Comparison of ENCODE assay signal across 19 mouse cellular contexts in the genomic region with DNA sequence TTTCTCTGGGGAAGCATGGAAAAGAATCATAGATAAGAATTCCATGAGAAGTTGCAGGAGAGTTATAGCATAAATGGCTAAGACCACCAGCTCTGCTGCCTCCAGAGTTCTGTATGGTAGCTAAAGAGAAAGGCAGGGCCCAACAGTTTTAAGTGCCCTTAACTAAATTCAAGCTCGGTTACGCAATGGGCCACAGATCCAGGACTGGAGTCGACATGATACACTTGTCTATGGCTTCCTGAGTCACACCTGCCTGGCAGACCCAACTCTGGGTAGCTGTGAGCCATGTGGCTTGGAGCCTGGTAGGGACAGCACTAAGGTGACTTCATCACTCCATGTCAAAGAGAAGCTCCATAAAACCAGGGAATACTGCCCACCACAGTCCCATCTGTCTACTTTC. TPM values are rescaled to one million over a fixed set of nuclear protein-coding genes. Genes with fewer than 3 reads are reported as not detected.
"Had no signal": no experiment of that assay in that cellular context is flagged by ENCODE, and none has a peak within 500 bp of the region (broad histone marks: within the 10 kb centered on the region; RNA-seq: fewer than 3 reads in every experiment).

No protein-coding gene starts in this region.

- H3K27me3 ChIP-seq: intestine, embryonic 15.5 days; liver, embryonic 12.5 days; liver, embryonic 15.5 days; neural tube, embryonic 12.5 days; neural tube, embryonic 15.5 days; stomach, embryonic 15.5 days had no signal

- H3K4me1 ChIP-seq: intestine, embryonic 15.5 days; liver, embryonic 12.5 days; liver, embryonic 15.5 days; neural tube, embryonic 12.5 days; neural tube, embryonic 15.5 days; stomach, embryonic 15.5 days had no signal

- H3K4me3 ChIP-seq: intestine, embryonic 15.5 days; liver, embryonic 12.5 days; liver, embryonic 15.5 days; neural tube, embryonic 12.5 days; neural tube, embryonic 15.5 days; stomach, embryonic 15.5 days had no signal

- H3K4me2 ChIP-seq: intestine, embryonic 15.5 days; liver, embryonic 12.5 days; liver, embryonic 15.5 days; lung, embryonic 14.5 days; midbrain, embryonic 11.5 days; neural tube, embryonic 12.5 days; neural tube, embryonic 15.5 days; stomach, embryonic 15.5 days had no signal

- H3K9ac ChIP-seq: intestine, embryonic 15.5 days; liver, embryonic 12.5 days; liver, embryonic 15.5 days; lung, embryonic 14.5 days; neural tube, embryonic 12.5 days; neural tube, embryonic 15.5 days; stomach, embryonic 15.5 days had no signal

- H3K36me3 ChIP-seq: intestine, embryonic 15.5 days; liver, embryonic 12.5 days; liver, embryonic 15.5 days; neural tube, embryonic 12.5 days; neural tube, embryonic 15.5 days; stomach, embryonic 15.5 days had no signal

- H3K9me3 ChIP-seq: intestine, embryonic 15.5 days; liver, embryonic 12.5 days; liver, embryonic 15.5 days; neural tube, embryonic 12.5 days; neural tube, embryonic 15.5 days; stomach, embryonic 15.5 days had no signal

- DNase-seq: kidney, adult 18-20 months; kidney, adult 9 months; kidney, postnatal 14 days; kidney, postnatal 4 days; lung, embryonic 14.5 days; midbrain, embryonic 14.5 days; right cerebral cortex, adult 18-20 months; right cerebral cortex, postnatal 14 days; right cerebral cortex, postnatal 4 days; thymus, postnatal 25 days had no signal

- ATAC-seq: intestine, embryonic 15.5 days; liver, embryonic 12.5 days had no signal

- H3K27ac ChIP-seq: intestine, embryonic 15.5 days; liver, embryonic 12.5 days; liver, embryonic 15.5 days; neural tube, embryonic 12.5 days; neural tube, embryonic 15.5 days; stomach, embryonic 15.5 days had no signal

RNA-seq across cellular contexts. Expression of gene Bnc2, which starts 53.3 kb away (rescaled TPM):
- total RNA-seq: megakaryocyte progenitor cell, adult 5-6 weeks; megakaryocyte-erythroid progenitor cell, adult 5-6 weeks had no signal
